Mouse (Mus musculus) B cell, adult (primary cell): Measurements from ENCODE around the gene Galns. TPM values are rescaled to one million over a fixed set of nuclear protein-coding genes. Genes with fewer than 3 reads are reported as not detected.

Source experiments
- total RNA-seq: library from RNA; stranded (reverse); gene quantifications from 4 replicates; pipeline ENCODE4 v1.2.4, GENCODE M21; 2023; ENCODE audit not compliant: inconsistent age

Gene Galns
- 26.1 to 34.6 TPM (median 27.1 TPM) in 4 replicates for total RNA-seq

DNA sequence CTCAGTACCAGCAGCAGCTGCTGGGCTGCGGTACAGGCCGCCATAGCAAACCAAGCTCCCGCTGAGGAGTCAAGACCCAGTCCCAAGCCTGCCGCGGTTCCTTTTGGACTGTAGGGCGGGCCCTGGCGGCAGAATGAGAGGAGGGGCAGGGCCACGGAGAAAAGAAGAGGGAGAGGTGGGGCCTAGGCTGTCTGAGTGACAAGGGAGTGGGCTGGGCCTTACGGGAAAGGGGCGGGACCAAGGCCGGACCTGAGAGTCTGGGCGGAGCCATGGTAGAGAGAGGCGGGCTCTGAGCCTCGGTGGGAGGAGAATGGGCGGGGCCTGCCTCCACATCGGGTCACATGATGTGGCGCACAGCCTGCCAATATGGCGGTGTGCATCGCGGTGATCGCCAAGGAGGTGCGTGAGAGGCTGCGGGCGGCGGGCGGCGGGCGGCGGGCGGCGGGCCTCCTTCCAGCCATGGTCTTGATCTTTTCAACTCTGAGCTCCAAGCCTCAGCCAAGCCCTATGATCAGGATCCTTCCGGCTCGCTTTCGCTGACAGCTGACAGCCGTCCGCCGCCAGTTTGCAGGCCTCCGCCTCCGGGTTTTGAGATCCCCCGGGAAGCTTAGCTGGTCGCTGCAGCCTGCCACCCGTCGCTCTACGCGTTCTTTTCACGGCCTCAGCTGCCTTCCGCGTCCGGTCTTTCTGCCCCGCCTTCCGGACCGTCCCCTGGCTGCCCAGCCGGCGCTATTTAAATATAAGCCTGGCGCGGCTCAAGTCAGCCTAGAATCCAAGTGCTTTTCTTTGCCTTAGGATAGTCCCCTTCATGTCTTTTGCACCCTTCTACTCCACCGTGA, at the start of gene Galns, which contains the start of gene Trappc2l:
Gene Galns (minus strand): TSS at position 169 of the 839 bp plus-strand sequence.
Gene Trappc2l (plus strand): TSS at position 346 of the 839 bp plus-strand sequence.

DNA sequence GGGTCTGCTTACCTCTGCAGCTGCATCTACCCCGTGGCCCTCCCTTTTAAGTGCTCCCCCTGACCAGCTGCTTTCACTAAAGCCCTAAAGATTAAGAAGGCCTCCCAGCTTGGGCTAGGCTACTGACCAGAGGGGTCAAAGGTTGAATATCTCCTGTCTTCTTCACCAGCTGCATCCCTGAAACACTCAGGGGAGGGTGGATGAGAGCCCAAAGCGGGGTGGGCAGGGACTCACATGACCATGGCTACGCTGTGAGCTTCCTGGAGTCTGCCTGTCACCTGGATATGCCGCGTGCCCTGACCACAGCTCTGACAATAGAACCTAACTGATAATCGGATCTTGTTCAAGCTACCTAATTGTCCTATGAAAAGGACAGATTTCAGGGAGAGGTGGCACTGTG, 11.5 kb upstream of the Galns start, which contains the start of gene Pabpn1l:
Gene Pabpn1l (minus strand): TSS at position 13 of the 400 bp plus-strand sequence.

DNA sequence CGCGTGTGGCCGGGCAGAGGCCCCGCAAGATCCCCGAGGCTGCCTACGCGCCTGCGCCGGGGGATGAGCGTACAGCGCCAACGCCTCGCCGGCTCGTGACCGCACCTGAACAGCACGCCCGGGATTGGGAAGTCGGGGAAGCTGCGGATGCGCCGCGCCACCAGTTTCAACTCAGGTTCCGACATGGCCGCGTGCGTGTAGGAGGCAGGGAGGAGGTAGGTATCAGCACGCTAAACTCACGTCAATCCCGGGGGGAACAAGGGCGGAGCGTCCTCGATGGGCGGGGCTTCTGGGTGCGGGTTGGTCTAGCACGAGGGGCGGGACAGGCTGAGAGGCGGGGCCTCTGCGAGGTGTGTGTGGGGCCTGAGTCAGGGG, 34.6 kb downstream of the Galns start, which contains the start of gene Aprt:
Gene Aprt (minus strand): TSS at position 262 of the 375 bp plus-strand sequence.

DNA sequence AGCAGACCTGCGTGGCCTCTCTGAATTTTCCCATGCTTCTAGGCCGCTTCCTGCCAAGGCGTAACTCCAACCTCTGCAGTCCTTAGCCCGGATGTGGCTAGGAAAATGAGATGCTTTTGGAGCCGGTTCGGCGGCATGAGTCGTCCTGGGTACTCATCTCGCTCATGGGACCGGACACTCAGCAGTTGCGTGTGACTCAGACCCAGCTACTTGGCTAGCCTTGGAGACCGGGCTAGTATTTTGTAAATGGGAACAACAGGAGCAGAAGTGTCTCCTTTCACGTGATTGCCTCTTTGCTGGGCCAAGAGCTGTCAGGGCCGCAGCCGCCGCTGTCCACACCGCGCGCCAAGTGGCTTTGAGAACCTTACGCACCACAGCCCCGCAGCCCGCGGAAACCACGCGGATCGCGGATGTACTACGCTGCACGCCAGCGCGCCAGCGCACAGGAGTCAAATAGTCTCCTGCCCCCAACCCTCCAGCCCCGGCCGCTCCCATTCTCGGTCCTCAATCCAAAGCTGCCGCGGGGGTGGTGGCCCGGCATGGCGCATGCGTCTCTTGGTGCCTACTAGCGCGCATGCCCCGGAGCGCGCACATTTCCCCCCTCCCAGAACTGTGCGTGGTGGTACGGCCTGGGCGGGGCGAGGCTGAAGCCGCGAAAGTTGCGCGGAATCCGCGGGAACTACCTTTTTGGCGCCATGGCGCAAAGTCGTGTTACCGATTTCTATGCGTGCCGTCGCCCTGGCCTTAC, 43.7 kb downstream of the Galns start, which contains the start of gene Cdt1:
Gene Cdt1 (plus strand): TSS at position 655 of the 748 bp plus-strand sequence.

DNA sequence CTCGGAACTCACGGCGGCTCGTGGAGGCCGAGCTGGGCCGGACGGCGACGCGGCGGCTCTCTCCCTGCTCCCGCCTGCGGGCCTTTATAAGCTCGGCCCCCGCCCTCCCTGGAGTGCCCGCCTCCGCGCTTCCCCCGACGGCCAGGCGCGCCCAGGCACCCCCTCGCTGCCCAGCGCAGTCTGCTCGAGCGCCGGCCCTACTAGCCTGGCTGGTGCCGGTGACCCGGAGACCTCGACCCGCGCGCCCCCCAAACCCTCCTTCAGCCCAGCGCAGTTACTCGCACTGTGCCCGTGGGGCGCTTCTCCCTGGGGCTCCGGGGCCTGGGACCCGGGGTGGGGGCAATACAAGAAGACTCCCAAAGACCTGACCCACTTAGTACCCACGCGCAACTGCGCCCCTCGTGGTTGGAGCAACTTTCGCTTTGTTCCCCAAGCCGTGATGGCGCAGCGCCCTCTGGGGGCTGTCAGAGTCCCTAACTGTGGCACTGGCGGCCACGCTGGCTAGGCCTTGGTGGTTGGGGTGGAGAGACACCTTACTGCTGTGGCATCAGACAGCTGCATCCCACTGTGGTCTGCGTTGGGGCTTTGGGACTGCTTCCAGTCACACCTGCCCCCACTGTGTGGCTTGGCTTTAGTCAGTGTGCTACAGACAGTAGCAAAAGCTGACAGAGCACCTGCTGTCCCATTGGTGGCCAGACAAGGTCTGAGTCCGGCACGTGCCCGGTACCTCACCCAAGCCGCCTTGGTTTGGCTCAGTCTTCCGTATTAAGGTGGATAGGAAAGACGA, 59.8 kb downstream of the Galns start, which contains the start of gene Piezo1:
Gene Piezo1 (minus strand): TSS at position 65 of the 787 bp plus-strand sequence.

Other genes starting within 250 kb of the Galns start
- 97.1 to 111 TPM (median 102 TPM) in 4 replicates for gene Zc3h18, start 234.9 kb downstream of the Galns start, total RNA-seq
- gene Il17c, start 189.4 kb downstream of the Galns start, total RNA-seq: 0.83 to 2.5 TPM (median 1.8 TPM) in 3 of 4 replicates, not detected in the other
- gene Cyba, start 178.5 kb downstream of the Galns start, total RNA-seq: 306 to 340 TPM (median 317 TPM) in 4 replicates
- gene Mvd, start 168.0 kb downstream of the Galns start, total RNA-seq: 4.8 to 6.9 TPM (median 6.2 TPM) in 4 replicates
- gene Snai3, start 150.7 kb downstream of the Galns start, total RNA-seq: 3.1 to 4.4 TPM (median 3.9 TPM) in 4 replicates
- gene Rnf166, start 135.4 kb downstream of the Galns start, total RNA-seq: 38.7 to 43.7 TPM (median 41.0 TPM) in 4 replicates
- 57.5 to 66.9 TPM (median 58.8 TPM) in 4 replicates for gene Ctu2, start 135.3 kb downstream of the Galns start, total RNA-seq
- gene Piezo1, start 60.1 kb downstream of the Galns start, total RNA-seq: 50.5 to 55.1 TPM (median 53.3 TPM) in 4 replicates
- gene Cdt1, start 43.4 kb downstream of the Galns start, total RNA-seq: 154 to 175 TPM (median 169 TPM) in 4 replicates
- gene Aprt, start 34.6 kb downstream of the Galns start, total RNA-seq: 78.0 to 94.8 TPM (median 88.3 TPM) in 4 replicates
- gene Trappc2l, start 177 bp upstream of the Galns start, total RNA-seq: 44.4 to 55.6 TPM (median 52.9 TPM) in 4 replicates
- gene Pabpn1l, start 11.3 kb upstream of the Galns start, total RNA-seq: 0.48 TPM in 1 of 4 replicates, not detected in the others
- gene Cbfa2t3, start 87.6 kb upstream of the Galns start, total RNA-seq: 58.9 to 63.9 TPM (median 60.8 TPM) in 4 replicates
- 16.6 to 19.5 TPM (median 18.2 TPM) in 4 replicates for gene Acsf3, start 164.0 kb upstream of the Galns start, total RNA-seq
- gene Cdh15, start 236.5 kb upstream of the Galns start, total RNA-seq: 0.16 TPM in 1 of 4 replicates, not detected in the others